Mouse (Mus musculus): ENCODE data around the gene Clec3a. TPM values are rescaled to one million over a fixed set of nuclear protein-coding genes. Genes with fewer than 3 reads are reported as not detected.

The Clec3a gene
- total RNA-seq, 2 experiments from 2014 or later = not detected

GRCm38 (mm10) chr8:114455953-114456352 is 38.1 kb downstream of the Clec3a start:
- no peak for DNase-seq (ENCODE audit: low spot score in 2 of 2)

GRCm38 (mm10) chr8:114458113-114458784 is 40.4 kb downstream of the Clec3a start:
- DNase-seq (ENCODE audit: low spot score in 2 of 2) = no peak

GRCm38 (mm10) chr8:114460600-114460999 is 42.7 kb downstream of the Clec3a start:
- no peak for DNase-seq (ENCODE audit: low spot score in 2 of 2)

GRCm38 (mm10) chr8:114462591-114462990 is 44.7 kb downstream of the Clec3a start:
- DNase-seq (ENCODE audit: low spot score in 2 of 2) = no peak

- no peak for DNase-seq (ENCODE audit: low spot score in 2 of 2)
Observed at GRCm38 (mm10) chr8:114463305-114463704, 45.4 kb downstream of the Clec3a start.

GRCm38 (mm10) chr8:114468526-114469207 is 50.8 kb downstream of the Clec3a start:
- no peak for DNase-seq (ENCODE audit: low spot score in 2 of 2)

- no peak for DNase-seq (ENCODE audit: low spot score in 2 of 2)
Observed at GRCm38 (mm10) chr8:114469208-114469590, 51.3 kb downstream of the Clec3a start.

GRCm38 (mm10) chr8:114473546-114473945 is 55.7 kb downstream of the Clec3a start:
- DNase-seq (ENCODE audit: low spot score in 2 of 2) = no peak

Other genes starting within 250 kb of the Clec3a start
- gene Vat1l, start 212.5 kb upstream of the Clec3a start, total RNA-seq (2021) = 10 to 100 TPM; 25.7 to 35.4 TPM
- 10 to 100 TPM; 28.8 to 30.2 TPM for gene Wwox, start 21.6 kb downstream of the Clec3a start, total RNA-seq (2021)

Data from adrenal gland, postnatal 4 days (tissue).